Mouse (Mus musculus) NIH3T3 (cell line): ENCODE data around the gene Paox.
A peak's percentile ranks its signal among the peaks of the same experiment; 100 is the strongest.

Experiments
- DNase-seq: peaks from one replicate; pipeline ENCODE4 v3.0.0-alpha.2; 2012; ENCODE audit warnings: low read depth

Gene Paox

DNA sequence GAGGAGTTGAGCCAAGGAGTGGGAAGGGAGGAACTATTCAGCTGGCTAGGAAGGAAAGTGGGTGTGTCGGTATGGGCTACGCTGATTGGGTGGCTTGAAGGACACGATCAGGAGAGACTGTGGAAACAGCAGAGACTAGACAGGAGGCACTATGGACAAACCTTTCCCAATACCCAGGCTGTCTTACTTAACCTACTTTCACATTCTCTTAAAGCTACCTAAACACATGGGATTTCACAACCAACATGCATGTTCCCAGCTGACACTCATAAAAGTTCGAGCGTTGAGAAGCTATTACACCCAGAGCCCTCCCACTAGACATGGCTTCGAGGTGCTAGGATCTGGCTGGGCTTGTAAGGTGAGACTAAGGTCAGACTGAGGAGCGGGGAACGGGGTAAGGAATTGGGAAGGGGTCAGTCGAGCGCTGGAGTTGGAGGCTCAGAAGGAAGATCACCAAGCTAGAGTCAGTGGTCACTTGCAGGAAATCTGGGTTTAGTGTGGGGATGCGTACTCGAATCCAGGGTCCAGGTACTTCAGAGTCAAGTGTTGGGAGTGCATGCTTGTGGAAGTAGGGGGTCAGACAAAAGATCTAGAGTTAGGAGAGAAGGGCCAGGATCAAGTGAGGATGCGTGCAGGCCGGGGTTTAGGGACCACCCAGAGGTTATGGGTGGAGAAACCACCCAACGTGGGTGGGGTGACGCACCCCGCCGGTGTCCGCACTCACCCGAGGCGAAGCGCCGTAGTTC lies at the start of gene Paox:
Gene Paox, plus strand, starts transcription at position 217 of the 746 bp plus-strand sequence.
- peak; percentile 89 for DNase-seq

DNA sequence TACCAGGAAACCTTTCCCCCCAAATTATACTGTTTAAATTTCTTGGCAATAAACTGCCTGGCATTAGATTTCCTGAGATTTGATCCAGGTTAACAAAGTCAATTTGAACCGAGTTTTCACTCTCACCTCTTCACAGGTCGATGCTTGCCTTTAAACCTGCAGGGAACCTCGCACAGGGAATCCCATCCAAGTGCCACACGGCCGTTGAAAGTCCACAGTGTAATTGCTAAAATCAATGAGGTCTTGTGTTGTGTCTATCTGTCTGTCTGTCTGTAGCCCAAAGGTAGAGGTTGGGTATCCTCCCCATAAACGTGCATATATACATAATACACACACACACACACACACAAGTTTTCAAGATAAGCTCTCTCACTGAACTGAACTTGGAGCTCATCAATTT lies 48.2 kb upstream of the Paox start:
- no peak for DNase-seq

DNA sequence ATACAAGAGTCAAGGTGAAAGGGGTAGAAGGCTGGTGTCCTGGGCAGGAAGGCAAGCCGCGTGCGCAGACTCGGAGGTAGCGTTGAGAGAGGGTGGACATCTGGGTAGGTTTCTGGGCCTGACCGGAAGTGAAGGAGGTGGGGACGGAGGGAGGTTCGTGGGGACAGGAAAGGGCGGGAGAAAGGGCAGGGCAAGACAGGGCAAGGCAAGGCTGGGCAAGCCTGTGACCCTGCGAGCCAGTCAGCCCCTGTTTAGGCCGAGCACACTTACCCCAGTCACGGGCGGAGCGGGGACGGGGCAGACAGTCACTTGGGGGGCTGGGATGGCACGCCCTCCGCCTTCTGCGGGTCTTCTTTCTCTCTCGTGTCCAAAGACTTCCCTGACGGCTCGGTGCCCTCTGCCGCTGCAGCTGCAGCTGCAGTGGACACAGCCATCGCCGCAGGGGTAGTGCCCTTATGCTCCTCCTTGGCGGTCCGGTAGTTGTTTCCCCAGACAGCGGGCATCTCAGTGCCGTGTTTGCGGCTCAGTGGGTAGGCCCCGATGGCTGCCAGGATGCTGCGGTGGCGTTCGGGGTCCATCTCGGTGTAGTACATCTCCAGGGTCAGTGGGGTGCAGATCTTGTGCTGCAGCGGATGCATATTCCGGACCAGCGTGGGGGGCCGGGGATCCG lies 45.4 kb upstream of the Paox start:
- DNase-seq, result no peak

DNA sequence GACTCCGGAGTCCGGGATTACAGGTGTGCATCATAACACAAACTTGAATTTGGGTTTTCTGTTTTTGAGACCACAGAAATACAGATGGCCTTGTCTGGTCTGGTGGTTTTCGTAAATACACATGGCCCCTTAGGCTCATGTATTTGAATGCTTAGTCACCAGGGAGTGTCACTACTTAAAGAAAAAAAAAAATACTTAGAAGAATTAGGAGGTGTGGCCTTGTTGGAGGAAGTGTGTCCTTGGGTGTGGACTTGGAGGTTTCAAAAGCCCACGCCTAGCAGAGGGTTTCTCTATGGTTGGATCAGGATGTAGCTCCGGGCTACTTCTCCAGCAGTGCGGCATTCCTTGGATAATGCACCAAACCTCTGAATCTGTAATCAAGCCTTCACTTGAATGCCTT lies 37.9 kb upstream of the Paox start:
- no peak for DNase-seq

DNA sequence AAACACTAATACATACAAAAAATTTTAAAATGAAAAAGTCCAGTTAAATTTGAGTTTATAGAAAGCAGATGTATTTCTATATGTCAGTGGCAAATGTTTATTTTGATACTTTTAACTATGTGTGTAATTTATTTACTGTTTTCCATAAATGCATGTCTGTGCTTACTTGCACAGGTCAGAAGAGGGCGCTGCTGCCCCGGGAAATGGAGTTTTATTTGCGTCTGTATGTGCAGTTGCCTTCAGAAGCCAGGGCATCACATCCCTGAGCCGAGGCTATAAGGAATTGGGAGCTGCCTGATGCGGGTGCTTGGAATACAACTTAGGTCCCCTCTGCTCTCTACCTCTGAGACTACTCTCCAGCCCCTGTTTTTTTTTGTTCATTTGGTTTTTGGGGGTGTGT lies 36.9 kb upstream of the Paox start:
- DNase-seq, result peak; percentile 88

DNA sequence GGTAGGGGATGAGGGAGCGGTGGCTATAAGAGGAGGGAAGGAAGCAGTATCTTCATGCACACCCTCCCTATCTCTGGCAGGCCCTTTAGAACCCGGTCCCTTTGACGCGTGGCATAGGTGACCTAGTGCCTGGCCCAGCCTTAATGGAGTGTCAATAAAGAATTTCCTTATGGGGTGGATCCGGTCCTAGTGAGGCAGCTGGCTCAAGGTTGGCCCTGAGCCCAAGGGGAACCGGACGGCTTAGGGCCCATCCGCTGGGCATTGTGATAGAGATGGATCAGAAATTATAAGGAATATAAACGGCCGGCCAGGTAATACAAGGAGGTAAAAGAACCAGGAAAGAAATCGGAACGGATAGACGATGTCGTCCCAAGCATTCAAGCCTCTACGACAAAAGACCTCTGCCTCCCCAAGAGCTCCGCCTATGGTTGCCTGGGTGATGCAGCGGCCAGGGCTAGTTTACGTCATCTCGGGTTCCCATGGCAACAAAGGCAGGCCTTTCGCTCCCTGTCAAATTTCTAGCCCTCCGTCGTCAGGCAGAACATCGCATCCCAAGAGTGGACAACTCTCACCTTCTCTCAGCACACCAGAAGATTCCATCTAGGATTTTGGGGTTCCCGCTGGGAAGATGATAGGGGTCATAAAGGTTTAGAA lies 35.0 kb upstream of the Paox start:
- peak; percentile 59 for DNase-seq

DNA sequence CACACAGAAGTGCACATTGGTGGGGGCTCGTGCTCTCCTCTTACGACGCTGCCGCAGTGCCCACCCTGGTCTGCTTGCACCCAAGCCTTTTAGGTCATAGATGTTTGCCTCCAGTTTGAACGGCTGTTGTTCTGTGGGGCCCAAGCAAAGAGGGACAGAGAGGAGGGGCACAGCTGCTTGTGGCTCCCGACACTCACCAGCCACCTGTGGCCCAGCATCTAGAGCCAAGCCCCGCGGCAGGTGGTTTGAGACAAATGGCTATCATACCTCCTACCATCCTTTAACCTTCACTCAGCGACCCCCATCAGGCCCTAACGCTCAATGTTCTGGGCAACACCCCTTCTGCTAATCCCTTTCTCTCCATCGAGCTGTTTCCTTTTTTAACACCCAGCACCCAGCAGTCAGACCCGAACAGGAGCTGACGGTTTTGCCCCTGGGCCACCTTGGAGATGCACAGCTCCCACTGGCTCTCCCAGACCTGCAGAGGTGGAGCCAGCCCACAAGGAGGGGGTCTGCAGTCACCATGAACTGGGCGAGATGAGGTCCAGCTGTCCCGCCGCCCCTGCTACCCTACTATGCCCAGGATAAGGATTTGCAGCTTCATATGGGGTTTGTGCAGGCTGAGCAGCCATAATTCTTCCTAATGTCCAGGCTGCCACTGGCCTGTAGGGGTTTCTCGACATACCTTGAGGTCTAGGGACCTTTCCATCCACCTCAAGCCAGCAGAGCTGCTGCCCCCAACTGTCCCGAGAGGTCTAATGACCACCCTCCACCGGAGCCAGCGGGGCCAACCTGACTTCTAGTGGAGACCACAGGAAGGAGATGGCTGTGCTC lies 34.0 kb upstream of the Paox start:
- DNase-seq, result no peak

DNA sequence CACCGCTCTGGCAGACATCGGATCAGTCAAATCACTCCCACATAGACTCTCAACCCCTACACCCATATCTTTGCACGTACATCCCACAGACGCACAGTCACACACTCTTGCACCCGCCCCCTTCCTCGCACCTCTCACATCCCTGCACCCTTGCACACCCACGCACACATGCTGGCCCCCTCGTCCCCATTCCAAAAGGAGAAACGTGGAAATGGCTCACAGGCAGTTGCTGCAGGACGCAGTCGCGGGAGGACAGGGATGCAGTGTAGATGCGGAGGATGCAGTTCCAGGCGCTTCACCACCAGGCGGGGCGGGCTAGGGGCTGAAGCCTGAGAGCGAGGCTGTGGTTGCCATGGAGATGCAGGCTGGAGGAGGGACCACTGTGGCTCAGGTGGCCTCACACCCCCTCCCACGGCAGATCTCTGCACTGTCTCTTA lies 33.3 kb upstream of the Paox start, which contains the start of gene Caly:
Gene Caly, minus strand, starts transcription at position 307 of the 437 bp plus-strand sequence.
- DNase-seq, result peak; percentile 35

DNA sequence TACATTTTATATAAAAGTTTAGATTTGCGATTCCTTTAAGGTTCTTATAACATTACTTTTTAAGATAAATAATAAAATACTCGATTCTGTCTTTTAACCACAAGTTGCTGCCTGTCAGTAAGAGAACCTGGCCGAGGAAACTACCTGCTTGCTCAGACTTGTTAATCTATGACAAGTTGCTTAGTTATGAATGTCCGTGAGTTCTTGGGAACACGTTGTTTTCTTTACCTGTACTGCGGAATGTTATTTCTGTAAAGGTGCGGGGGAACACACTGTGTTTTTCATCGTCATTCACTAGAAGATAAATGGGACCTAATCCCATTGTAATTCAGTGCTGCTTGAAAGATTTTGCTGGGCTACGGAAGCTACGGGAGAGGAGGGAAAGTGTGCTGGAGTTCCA lies 25.0 kb upstream of the Paox start:
- DNase-seq, result no peak

DNA sequence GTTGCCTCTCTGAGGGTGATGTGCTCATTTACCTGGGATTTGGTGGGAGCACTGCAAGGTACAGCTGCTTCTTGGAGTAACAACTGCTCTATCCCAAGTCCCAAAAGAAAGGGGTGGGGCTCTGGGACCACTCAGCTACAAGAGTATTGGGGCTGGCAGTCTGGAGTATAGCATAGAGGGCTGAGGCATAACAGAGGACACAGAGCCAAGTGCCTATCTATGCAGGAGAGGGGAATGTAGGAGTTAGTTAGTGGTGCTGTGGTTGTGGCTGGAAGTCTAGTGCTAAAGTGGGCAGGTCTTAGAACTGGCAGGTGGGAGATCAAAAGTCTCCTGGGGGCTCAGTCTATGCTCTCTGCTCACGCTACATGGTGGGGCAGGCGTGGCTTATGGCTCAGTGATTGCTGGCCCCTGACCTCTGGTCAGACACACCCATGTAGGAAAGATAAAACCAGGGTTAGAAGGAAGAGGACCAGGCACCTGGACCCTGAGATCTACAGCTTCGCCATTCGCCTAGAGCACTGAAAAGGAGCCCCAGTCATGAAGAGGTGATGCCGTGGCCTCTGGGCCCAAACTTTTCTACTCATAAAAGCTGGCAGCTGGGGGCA lies 22.6 kb upstream of the Paox start, which contains the start of gene Prap1:
Gene Prap1, plus strand, starts transcription at position 472 of the 605 bp plus-strand sequence.
- DNase-seq, result no peak

DNA sequence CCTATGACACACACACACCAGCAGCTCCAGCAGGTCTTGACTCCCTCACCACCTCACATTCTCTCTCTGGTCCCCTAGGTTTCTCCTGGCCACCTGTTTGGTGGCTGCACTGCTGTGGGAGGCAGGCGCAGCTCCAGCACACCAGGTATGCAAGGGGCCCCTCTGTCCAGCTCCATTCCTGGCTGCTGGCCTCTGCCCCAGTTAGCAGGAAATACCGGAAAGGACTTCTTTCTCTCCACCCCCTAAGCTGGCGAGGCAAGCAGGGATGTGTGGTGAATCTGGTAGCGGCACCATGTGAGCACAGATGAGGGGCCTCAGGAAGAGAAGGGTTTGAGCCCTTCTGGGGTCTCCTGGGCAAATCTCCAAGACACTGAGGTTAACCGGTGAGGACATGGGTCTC lies 20.6 kb upstream of the Paox start:
- DNase-seq, result no peak

DNA sequence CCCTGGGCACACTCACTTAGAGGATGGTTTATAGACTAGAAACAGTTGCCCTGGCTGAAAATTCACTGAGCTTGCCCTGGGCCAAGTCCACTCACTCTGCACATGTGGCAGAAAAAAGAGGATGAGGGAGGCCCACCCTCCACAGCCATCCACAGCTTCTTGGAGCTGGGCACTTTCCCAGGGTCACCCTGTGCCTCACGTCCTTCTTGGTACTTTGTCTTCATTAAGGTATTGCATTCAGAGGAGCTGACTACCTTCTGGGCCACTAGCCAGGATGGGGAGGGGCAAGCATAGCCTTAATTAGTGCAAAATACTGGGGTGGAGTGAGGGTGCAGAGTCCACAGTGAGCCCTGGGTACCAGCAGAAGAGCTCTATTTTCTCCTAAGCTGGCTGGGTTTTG lies 20.0 kb upstream of the Paox start:
- DNase-seq, result no peak

DNA sequence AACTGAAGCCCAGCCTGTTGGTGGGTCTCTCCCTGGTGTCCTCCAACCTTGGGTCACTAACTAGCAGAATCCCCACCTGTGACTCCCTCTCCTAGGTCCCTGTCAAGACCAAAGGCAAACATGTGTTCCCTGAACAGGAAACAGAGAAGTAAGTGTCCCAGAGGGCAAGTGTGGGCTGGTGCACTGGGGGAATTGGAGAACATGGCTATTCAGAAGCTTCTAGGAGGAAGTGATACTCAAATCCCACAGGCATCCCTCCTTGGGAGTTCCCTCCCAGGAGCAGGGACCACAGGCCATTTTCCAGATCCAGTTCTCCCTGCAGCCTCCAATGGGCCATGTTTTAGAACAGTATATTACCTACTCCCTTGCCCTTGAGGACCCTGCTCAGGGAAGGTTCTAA lies 19.5 kb upstream of the Paox start:
- no peak for DNase-seq

DNA sequence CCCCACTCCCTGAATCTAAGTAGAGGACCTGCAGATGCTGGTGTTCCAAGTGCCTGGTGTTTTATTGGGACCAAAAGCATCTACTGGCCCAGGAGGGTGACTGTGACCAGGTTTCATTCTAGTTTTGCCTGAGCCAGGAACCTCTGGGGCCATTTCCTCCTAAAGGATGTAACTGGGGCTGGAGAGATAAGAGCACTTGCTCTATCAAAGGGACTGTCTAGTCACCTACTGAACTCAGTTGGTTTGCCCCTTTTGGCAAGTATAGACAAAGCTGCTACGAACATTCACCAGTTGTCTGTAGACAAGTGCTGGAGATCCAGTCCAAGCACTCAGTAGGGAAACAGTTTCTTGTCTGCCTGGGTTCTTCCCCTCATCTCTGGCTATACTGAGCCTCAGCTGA lies 17.1 kb upstream of the Paox start:
- no peak for DNase-seq

DNA sequence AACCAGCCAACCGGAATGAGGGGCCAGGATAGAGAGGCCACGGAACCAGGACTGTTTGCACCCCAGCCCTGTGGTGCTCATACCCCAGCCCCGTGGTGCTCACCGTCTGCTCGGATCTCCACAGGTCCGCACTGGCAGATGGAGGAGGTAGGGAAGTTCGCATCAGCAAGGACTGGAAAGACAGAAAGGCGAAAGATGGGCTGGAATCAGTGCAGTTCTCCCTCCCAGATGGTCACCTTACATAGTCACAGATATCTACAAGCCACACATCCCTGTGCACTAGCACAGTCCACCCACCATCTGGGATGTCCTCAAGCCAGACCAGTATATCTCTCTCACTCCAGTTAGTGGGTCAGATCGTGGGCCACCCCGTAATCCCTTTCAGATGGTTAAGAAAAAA lies 14.1 kb upstream of the Paox start:
- no peak for DNase-seq

DNA sequence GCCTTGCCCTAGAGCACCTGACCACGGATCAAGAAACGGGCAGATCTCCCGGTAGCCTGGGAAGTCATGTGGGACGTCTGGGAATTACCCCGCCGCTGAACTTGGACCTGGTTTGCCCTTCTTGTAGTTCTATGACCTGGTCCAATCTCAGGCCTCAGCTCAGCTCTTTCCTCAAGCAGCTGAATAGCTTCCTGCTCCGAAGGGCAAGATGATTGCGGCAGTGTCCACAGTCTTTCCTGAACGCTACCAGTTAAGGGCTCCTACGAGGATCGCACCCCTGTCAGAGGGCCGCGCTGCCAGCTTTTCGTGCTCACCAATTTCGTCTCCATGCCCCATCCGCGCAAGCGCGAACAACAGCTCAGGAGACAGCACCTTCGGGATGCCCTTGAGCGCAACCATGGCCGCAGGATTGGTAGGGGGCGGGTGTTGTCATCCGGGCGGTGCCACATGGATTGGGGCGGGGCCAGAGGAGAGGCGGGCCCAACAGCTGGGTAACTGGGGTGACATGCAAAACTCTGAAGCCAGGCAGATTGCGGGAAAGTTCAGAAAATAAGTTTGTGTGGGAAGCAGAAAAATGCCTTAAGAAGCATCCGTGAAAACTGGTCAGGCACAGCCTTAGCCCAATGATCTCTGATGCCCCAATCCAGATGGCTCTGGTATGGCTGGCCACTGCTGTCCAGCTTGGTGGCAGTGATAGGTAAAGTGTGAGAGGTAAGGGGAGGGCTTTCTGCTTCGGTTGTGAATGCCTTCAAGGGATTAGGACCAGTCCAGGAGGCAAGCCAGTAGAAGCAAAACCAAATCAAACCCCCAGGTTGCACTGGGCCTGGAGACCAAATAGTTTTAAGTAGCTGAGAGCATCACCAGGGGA lies 13.4 kb upstream of the Paox start, which contains the start of gene Fuom:
Gene Fuom, minus strand, starts transcription at position 449 of the 868 bp plus-strand sequence.
- DNase-seq, result peak; percentile 78

DNA sequence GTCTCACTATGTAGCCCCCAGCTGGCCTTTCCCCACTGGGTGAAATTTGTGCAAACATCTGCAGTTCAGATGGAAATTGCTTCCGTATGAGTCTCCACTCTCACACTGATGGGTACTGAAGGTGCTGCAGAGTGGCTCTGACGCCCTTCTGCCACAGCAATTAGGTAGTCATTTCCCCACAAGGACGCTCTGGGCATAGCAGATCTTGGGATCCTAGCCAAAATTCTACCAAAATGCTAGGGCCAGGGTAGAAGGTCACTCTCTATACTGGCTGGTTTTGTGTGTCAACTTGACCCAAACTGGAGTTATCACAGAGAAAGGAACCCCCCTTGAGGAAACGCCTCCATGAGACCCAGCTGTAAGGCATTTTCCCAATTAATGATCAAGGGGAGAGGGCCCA lies 11.6 kb upstream of the Paox start:
- DNase-seq, result no peak

DNA sequence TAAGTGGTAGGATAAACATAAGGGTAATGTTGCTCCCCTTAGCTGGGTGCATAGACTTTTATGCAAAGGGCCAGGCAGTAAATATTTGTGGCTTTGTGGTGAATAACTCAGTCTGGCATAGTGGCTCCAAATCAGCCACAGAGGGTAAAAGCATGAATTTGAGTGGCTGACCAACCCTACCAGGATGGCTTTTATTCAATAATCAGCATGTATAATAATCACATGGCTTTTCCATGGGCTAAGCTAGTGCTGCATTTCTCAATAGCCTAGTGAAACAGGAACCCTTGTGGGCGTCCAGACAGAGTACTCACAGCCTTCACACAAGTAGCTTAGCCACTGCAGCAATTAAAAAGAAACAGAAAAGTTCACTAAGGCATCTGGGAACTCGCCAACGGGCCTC lies 3.7 kb upstream of the Paox start:
- DNase-seq, result peak; percentile 19

DNA sequence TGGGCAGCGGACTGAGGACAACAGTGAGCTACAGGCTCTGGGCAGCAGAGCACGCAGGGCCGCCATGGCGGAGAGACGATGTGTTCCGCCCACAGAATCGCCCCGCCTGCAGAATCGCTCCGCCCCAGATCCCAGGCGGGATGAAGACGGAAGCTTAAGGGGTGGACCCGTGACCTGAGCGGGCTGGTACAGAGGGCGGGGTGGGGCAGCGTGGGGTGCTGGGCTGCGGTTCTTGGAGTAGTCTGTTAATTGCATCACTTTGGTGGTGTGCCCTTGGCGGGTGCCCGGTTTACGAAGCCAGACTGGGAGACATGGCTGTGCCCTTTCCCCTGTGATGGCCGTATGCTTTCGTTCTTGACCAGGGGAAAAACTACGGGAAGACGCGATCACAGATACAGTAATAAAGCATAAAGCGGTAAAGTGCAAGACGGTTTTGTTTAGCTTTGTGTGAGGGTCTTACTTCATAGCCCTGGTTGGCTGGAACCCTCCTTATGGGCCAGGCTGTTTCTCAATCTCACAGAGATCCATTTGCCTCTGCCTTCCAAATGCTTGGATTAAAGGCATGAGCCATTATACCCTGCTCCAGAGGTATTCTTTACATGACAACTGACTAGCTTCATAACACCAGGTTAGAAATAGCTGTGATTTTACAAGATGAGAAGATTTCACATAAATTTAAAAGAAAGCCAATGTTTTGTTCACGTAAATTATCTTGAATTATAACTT lies 893 bp downstream of the Paox start, which contains the start of gene Echs1:
Gene Echs1, minus strand, starts transcription at position 148 of the 726 bp plus-strand sequence.
- peak; percentile 92 for DNase-seq

DNA sequence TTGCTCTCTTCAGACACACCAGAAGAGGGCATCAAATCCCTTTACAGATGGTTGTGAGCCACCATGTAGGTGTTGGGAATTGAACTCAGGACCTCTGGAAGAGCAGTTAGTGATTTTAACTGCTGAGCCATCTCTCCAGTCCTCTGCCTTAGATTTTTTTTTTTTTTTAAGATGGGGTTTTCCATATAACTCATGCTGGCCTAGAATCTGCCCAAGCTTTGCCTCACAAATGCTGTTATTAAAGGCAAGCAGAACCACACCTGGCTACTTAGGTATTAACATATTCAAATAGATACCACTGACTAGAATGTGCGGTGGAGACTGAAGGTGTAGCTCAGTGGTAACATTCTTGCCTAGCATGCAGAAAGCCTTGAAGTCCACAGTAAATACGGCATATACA lies 4.9 kb downstream of the Paox start:
- no peak for DNase-seq
